Mouse (Mus musculus): ENCODE results near the gene Gm813. TPM values are rescaled to one million over a fixed set of nuclear protein-coding genes. Genes with fewer than 3 reads are reported as not detected.

The Gm813 gene
- polyA plus RNA-seq, 1 experiment from 2014 or later: not detected

- Histone ChIP-seq H3K4me3 (ENCODE audit: low read length) (no peak overlapping the region), H3K9ac (replicated peaks; ENCODE audit: low read length) (no peak overlapping the region), H3K36me3 (ENCODE audit: insufficient read depth, low read length) (no peaks in the 10 kb centered on the region), H3K9me3 (ENCODE audit: low read length) (no peaks in the 10 kb centered on the region), H3K4me2 (replicated peaks; ENCODE audit: low read depth, low read length) (no peak overlapping the region), H3K27me3 (ENCODE audit: insufficient read depth, low read length) (no peaks in the 10 kb centered on the region), H3K4me1 (ENCODE audit: insufficient read depth, low read length) (no peaks in the 10 kb centered on the region), H3K27ac (ENCODE audit: low read length) (no peak overlapping the region)
- no peak for ATAC-seq (ENCODE audit: low FRiP score, low TSS enrichment)
Measured at GRCm38 (mm10) chr16:58570694-58571264, 46.0 kb downstream of the Gm813 start.

Other genes with a start within 250 kb of the Gm813 start
- 4.1 and 5.3 TPM in 2 replicates for gene Dcbld2, start 208.5 kb downstream of the Gm813 start, polyA plus RNA-seq (2015; fragmentation: Nextera tagmentation; extraction: Ambion mirVana)
- gene St3gal6, start 92.7 kb downstream of the Gm813 start, polyA plus RNA-seq (2015; fragmentation: Nextera tagmentation; extraction: Ambion mirVana): 80.5 and 89.9 TPM in 2 replicates
- not detected in 2 replicates for gene E330017A01Rik, start 21.8 kb upstream of the Gm813 start, polyA plus RNA-seq (2015; fragmentation: Nextera tagmentation; extraction: Ambion mirVana)
- 34.5 and 42.7 TPM in 2 replicates for gene Cpox, start 53.3 kb upstream of the Gm813 start, polyA plus RNA-seq (2015; fragmentation: Nextera tagmentation; extraction: Ambion mirVana)
- gene Gpr15, start 102.1 kb upstream of the Gm813 start, polyA plus RNA-seq (2015; fragmentation: Nextera tagmentation; extraction: Ambion mirVana): not detected in 2 replicates
- gene Cldnd1, start 110.9 kb upstream of the Gm813 start, polyA plus RNA-seq (2015; fragmentation: Nextera tagmentation; extraction: Ambion mirVana): 124 TPM in 2 replicates
- not detected in 2 replicates for gene Olfr172, start 146.2 kb upstream of the Gm813 start, polyA plus RNA-seq (2015; fragmentation: Nextera tagmentation; extraction: Ambion mirVana)
- gene Olfr173, start 183.3 kb upstream of the Gm813 start, polyA plus RNA-seq (2015; fragmentation: Nextera tagmentation; extraction: Ambion mirVana): not detected in 2 replicates
- gene Olfr175-ps1, start 209.8 kb upstream of the Gm813 start, polyA plus RNA-seq (2015; fragmentation: Nextera tagmentation; extraction: Ambion mirVana): not detected in 2 replicates

Measured in kidney, embryonic 16.5 days (tissue).